Mouse (Mus musculus) liver, adult 2 months (tissue): ENCODE measurements around the gene Mthfs.
"Not testable (repeated sequence)": the region's sequence is repeated elsewhere in the genome, so short reads cannot be mapped to it uniquely, and the experiment has no call there.

Experiments
- CTCF ChIP-seq: fragments of 200-500 bp; IDR thresholded peaks from 2 replicates; pipeline ENCODE4 v1.5.1; 2011; ENCODE audit warnings: low read depth, low read length, control low read depth
- POLR2A ChIP-seq: fragments of 200-500 bp; IDR thresholded peaks from 2 replicates; pipeline ENCODE4 v1.6.1; 2011; ENCODE audit warnings: low read length, control low read depth; ENCODE audit not compliant: insufficient read depth; ENCODE audit errors: extremely low read depth

GRCm38 (mm10) chr9:89210353-89211064 is at the start of gene Mthfs:
- TF ChIP-seq CTCF, result 0 out of 2 replicates have a peak, but pooled peaks have one; percentile 12
- not testable (repeated sequence) for TF ChIP-seq POLR2A
